In the genomic region with DNA sequence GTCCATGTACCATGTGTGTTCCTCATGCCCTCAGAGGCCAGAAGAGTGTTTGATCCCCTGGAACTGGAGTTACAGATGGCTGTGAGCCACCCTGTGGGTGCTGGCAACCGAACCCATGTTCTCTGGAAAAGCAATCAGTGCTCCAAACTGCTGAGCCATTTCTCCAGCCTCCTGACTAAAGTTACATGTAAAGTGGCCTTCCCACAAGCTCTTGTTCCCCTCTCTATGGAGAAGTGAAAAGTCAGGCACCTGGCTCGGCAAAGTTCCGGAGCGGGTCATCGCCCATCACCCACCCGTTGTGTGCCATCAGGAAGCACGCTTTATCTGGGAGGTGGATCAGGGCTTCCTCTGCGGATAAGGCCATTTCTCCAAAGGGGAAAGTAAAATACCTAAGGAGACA, we compare ENCODE assay signal across 22 mouse cellular contexts. TPM values are rescaled to one million over a fixed set of nuclear protein-coding genes. Genes with fewer than 3 reads are reported as not detected.
DNase-seq lines count a peak whose midpoint lies in the region; ATAC-seq and TF ChIP-seq lines count a peak whose summit lies in the region.
"Had no signal": no experiment of that assay in that cellular context is flagged by ENCODE, and none has a peak within 500 bp of the region (broad histone marks: within the 10 kb centered on the region; RNA-seq: fewer than 3 reads in every experiment).

No protein-coding gene starts in this region.

- no peak overlapping the region for H3K4me3 ChIP-seq in gastrocnemius, adult 2 months
- no peak overlapping the region for H3K4me3 ChIP-seq in kidney, embryonic 16.5 days (ENCODE audit: low read length)
- no peak overlapping the region for H3K4me3 ChIP-seq in layer of hippocampus, adult 2 months
- H3K4me3 ChIP-seq: embryonic facial prominence, embryonic 15.5 days; erythroblast, embryonic 14.5 days; forebrain, embryonic 10.5 days; heart, embryonic 10.5 days; heart, embryonic 15.5 days; hindbrain, embryonic 13.5 days had no signal

- H3K27me3 ChIP-seq in kidney, embryonic 16.5 days (ENCODE audit: insufficient read depth, low read length), result no peaks in the 10 kb centered on the region
- H3K27me3 ChIP-seq: embryonic facial prominence, embryonic 15.5 days; heart, embryonic 15.5 days; hindbrain, embryonic 13.5 days had no signal

- peak; percentile 77 for DNase-seq in gastrocnemius, adult 2 months
- no peak for DNase-seq in gastrocnemius, postnatal 4 days (ENCODE audit: low spot score in 2 of 2)
- DNase-seq in kidney, postnatal 25 days, result no peak
- DNase-seq in gastrocnemius, postnatal 14 days, result peak; percentile 29
- no peak for DNase-seq in thymus, postnatal 10 days (ENCODE audit: low spot score in 2 of 2)
- no peak for DNase-seq in layer of hippocampus, adult 2 months (ENCODE audit: low spot score in 2 of 2)
- DNase-seq: adrenal gland, postnatal 10 days; cerebellum, adult 11 months; cerebellum, adult 8-10 months; cerebellum, postnatal 14 days; embryo, embryonic 11 days; heart, adult 18-20 months; heart, postnatal 14 days had no signal

- H3K4me1 ChIP-seq in kidney, embryonic 16.5 days (ENCODE audit: insufficient read depth, low read length), result peaks cover 3% of the 10 kb centered on the region; the same call in 1 of the 2 replicates
- H3K4me1 ChIP-seq: embryonic facial prominence, embryonic 15.5 days; forebrain, embryonic 10.5 days; heart, embryonic 10.5 days; heart, embryonic 15.5 days; hindbrain, embryonic 13.5 days had no signal

- no peaks in the 10 kb centered on the region for H3K9me3 ChIP-seq in kidney, embryonic 16.5 days (ENCODE audit: low read length)
- H3K9me3 ChIP-seq: embryonic facial prominence, embryonic 15.5 days; forebrain, embryonic 10.5 days; heart, embryonic 10.5 days; heart, embryonic 15.5 days; hindbrain, embryonic 13.5 days had no signal

- peak; percentile 49; the same call in 1 of the 2 replicates for ATAC-seq in kidney, embryonic 16.5 days (ENCODE audit: low FRiP score, low TSS enrichment)
- ATAC-seq: forebrain, embryonic 14.5 days; hindbrain, postnatal 0 days had no signal

- TF ChIP-seq CTCF in gastrocnemius, adult 2 months (IDR thresholded peaks at IDR 0.05), result no peak
- no peak for TF ChIP-seq CTCF in layer of hippocampus, adult 2 months (conservative IDR thresholded peaks at IDR 0.05)

- H3K36me3 ChIP-seq in kidney, embryonic 16.5 days (ENCODE audit: insufficient read depth, low read length), result peaks cover 38% of the 10 kb centered on the region

- intact Hi-C loops in gastrocnemius, adult 2 months (cut with DNase I), result no loop called here
- intact Hi-C loops in gastrocnemius, postnatal 14 days (cut with DNase I; ENCODE audit: low total_unique reads), result no loop called here

- no peak overlapping the region for H3K4me2 ChIP-seq in kidney, embryonic 16.5 days (replicated peaks; ENCODE audit: low read depth, low read length)
- H3K4me2 ChIP-seq: embryonic facial prominence, embryonic 15.5 days; heart, embryonic 15.5 days; hindbrain, embryonic 13.5 days had no signal

- WGBS in kidney, embryonic 16.5 days, result 55% methylated on average over 8 of the region's 8 CpGs

- no peak overlapping the region for H3K9ac ChIP-seq in kidney, embryonic 16.5 days (replicated peaks; ENCODE audit: low read length)
- H3K9ac ChIP-seq: embryonic facial prominence, embryonic 15.5 days; heart, embryonic 15.5 days; hindbrain, embryonic 13.5 days had no signal

- H3K27ac ChIP-seq in gastrocnemius, adult 2 months, result peak overlapping the region; percentile 87
- peak overlapping the region; percentile 69; the same call in 1 of the 2 replicates for H3K27ac ChIP-seq in kidney, embryonic 16.5 days (ENCODE audit: low read length)
- H3K27ac ChIP-seq in layer of hippocampus, adult 2 months, result no peak overlapping the region
- H3K27ac ChIP-seq: embryonic facial prominence, embryonic 15.5 days; forebrain, embryonic 10.5 days; heart, embryonic 10.5 days; heart, embryonic 15.5 days; hindbrain, embryonic 13.5 days; hindbrain, postnatal 0 days had no signal

RNA-seq across cellular contexts. Expression of gene Agl, which starts 23.2 kb away (rescaled TPM):
- 1,000 to 10,000 TPM in 1 of 2 experiments, 100 to 1,000 TPM in 1; 657 to 1,000 TPM for total RNA-seq in gastrocnemius, adult 2 months (2021)
- 100 to 1,000 TPM; 272 to 307 TPM for total RNA-seq in gastrocnemius, postnatal 4 days (2021)
- polyA plus RNA-seq in kidney, embryonic 16.5 days (2015; fragmentation: Nextera tagmentation; extraction: Ambion mirVana), result 18.1 and 20.6 TPM in 2 replicates
- 100 to 1,000 TPM; 546 to 661 TPM for total RNA-seq in gastrocnemius, postnatal 14 days (2021)
- 10 to 100 TPM; 26.1 to 27.2 TPM for total RNA-seq in layer of hippocampus, adult 2 months (2021)
- polyA plus RNA-seq: erythroblast, embryonic 14.5 days had no signal

Comparison
In these comparisons a context has a peak if more than half of its experiments do, and no peak if none do; other contexts are left out.
1. DNase-seq: peak in gastrocnemius, adult 2 months (single experiment) and gastrocnemius, postnatal 14 days (single experiment); none in gastrocnemius, postnatal 4 days (0 of 2), kidney, postnatal 25 days (0 of 2), thymus, postnatal 10 days (0 of 2) and layer of hippocampus, adult 2 months (0 of 2).
2. RNA of gene Agl, which starts 23.2 kb away (total RNA-seq): 657 to 1,000 TPM in gastrocnemius, adult 2 months, 546 to 661 TPM in gastrocnemius, postnatal 14 days and 272 to 307 TPM in gastrocnemius, postnatal 4 days; 26.1 to 27.2 TPM in layer of hippocampus, adult 2 months; every median in the first group is over 4 times any median in the second.